Mouse (Mus musculus) heart, adult 18-20 months (tissue): ENCODE data around the gene Morc1. TPM values are rescaled to one million over a fixed set of nuclear protein-coding genes. Genes with fewer than 3 reads are reported as not detected.
A peak's percentile ranks its signal among the peaks of the same experiment; 100 is the strongest.

Experiments used
- DNase-seq, 2 experiments: peaks; one replicate each; pipeline ENCODE4 v3.0.0; 2021 to 2022; ENCODE audit warnings: mixed read lengths in 1 of 2
- total RNA-seq, 2 experiments: library from RNA; stranded (reverse); gene quantifications; 2 replicates each; pipeline ENCODE4 v1.2.3; 2021

Morc1 gene
- total RNA-seq, 2 experiments from 2014 or later, result not detected

DNA sequence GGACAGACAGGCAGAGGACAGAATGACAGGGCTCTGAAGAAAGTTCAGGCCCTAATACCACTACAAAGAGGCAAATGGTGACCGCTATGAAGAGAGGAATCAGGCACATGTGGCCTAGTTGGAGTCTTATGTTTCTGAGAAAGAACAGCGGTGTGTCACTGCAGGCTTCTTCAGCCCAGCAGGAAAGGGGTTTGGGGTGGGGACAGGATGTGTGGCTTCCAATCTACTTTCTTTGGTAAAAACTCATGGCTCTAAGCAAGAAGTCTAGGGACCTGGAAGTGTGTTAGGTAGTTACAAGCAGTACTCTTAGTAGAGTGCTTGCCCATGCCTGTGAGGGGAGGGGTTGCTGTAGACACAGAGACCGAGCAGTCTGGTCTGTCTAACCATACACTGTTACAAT is 196.3 kb downstream of the Morc1 start:
- no peak for DNase-seq

DNA sequence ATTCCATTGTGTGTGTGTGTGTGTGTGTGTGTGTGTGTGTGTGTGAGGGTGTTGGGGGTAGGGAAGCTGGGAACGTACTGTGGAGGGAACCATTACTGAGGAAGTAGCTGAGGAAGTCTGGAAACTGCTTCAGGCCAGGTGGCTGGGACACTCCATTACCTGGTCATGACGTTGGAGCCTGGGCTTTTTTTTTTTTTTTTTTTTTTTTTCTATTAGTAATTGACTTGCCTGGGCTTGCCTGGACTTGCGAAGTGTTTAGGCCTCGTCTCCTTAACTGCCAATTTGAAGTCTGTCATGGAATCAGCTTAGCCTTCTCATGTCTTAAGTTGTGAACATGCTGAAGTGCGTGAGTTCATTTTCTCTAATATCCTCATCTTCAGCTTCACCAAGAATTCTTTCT is 198.7 kb downstream of the Morc1 start:
- no peak for DNase-seq

DNA sequence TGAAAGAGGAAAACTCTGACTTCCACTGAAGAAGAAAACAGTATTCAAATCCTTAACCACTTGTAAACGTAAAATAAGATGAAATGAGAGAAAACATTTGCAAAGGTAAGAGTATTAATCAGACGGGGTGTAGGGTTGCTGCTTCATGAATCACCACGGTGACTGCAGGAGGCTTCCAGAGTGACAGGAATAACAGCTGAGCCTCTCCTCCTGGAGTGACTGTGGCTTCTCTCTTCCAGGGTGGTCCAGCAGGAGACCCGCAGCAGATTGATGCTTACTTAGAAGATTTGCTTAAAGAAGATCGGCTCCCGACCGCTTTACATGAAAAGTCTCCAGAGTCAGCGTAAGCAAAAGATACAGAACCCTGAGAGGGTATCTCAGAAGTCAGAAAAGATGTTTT is 199.4 kb downstream of the Morc1 start:
- no peak for DNase-seq

DNA sequence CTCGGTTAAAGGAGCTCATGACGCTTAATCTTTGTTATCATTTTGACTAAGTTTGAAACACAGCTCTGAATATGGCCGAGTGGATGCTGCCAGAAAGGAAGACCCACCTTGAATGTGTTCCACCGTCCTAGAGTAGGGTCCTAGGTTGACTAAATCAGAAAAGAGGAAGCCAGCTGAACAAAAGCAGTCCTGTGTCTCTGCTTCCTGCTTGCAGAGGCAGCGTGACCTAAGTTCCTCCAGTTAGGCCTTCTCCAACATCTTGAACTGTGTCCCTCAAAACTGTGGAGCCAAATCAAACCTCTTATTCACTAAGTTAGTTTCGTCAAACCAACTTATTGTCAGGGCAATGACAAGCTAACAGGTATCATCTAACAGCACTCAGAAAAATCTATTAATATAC is 201.3 kb downstream of the Morc1 start:
- DNase-seq, result no peak

DNA sequence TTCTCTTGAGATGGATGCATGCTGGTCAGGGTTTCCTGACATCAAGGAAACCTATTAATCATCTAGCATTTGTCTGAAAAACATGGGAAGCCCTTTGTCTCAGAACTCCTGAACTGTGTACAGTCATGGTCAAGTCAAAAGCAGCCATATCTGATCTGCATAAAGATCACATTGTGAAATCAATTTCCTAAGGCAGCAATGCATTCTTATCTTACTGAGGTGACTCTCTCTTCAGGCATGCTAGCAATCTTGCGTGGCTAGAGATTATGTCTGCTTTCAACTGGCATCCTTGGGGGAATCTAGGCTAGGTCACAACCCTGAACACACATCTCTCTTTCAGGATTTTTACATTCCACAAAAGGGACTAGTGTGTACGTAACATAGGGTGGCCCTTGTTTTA is 215.2 kb downstream of the Morc1 start:
- no peak for DNase-seq

DNA sequence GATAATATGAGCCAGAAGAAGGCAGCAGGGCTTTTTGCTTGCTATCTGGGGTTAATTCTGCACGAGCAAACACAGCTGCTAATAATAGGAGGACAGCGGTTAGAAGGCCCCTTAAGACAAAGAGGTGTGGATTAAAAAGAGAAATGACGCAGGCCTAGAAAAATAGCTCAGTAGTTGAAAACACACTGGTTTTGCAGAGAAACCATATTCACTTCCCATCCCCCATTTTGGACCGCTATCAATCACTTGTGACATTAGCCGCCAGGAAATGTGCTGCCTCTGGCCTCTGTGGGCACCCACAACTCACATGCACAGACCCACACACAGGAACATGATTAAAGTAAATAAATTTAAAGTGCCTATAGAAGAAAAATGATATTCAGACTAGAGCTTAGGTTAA is 240.7 kb downstream of the Morc1 start:
- peak; percentile 10 to 18 for DNase-seq

DNA sequence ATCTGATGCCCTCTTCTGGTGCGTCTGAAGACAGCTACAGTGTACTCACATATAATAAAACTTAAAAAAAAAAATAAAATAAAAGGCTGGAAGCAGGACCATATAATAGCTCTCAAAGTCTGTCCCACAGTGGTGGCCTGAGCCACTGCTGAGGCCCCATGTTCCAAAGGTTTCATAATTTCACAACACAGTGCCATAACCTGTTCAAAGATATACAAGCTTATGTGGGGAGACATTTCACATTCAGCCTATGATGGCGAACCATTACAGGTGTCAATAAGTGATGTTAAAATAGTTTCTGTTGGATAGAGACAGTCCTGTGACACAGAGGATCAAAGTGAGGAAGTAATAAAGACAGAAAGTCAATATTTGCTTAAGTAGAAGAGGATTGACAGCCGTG is 241.6 kb downstream of the Morc1 start:
- no peak for DNase-seq

DNA sequence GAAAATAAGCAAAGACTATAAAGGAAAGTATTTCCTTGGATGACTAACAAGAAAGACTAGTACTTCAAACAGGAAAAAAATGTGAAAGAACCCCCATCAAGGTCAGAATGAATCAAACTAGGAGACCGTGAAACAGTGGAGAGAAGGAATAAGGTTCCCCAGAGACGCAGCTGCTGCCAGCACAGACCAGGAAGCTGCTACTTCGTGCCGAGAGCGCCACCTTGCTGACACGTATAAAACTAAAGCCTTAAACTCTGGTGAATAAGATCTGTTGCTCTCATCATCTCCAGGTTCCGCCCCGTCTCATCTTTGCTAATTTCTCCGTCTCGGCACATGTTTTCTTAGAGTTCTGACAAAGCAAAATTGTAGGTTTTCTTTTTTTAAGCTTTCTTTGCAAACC is 244.6 kb downstream of the Morc1 start:
- DNase-seq, result peak; percentile 42 to 74

DNA sequence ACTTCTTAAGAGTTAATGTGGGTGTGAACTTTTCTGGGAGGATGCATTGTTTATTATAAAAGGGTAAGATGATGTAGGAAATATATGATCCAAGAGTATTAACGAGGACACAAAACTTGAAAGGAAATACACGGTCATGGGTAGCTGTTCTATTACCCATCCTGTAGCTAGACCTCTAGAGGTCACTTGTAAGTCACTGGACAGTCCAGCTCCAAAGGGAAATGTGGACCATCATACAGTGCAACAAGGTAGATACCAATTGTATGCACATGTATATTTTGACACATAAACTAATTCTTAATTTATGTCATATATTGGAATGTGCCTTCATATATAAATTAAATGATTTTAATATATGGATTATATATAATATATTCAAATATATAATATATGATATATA is 245.2 kb downstream of the Morc1 start:
- no peak for DNase-seq

DNA sequence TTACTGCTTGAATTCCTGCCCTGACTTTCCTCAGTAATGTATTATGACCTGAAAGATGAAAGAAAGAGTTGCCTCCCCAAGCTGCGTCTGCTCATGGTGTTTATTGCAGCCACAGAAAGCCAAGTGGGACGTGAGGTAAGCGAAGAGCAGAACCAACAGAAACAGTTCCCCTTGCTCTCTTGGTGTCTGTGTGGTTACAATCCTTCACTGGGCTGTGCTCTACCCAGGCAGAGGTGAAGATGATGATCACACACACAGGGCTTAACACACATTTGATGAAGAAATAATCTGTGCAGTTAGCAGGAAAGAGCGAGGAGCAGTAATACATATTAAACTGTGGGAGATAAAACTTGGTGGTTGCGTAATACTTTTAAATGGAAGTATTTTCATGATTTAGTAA is 246.3 kb downstream of the Morc1 start:
- DNase-seq, result no peak

DNA sequence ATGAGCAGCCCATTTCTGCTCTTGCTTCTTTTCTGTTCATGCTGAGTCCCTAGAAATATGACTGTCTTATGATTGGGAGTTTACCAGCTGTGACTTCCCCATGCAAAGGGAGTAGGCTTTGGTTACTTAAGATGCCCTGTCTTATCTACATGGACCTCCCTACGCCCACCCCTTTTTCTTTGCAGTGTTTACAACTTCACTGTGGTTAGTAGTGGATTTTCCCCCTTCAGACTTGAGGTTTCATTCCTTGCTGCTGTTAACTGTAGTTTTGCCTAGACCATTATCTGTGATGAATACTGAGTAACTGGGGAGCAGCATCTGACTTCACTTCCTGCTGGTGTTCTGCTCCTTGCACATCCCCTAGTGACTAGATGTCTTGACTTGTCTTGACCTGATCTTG is 247.0 kb downstream of the Morc1 start:
- no peak for DNase-seq

Other genes with a start within 250 kb of the Morc1 start
- not detected for gene Dppa4, start 147.5 kb upstream of the Morc1 start, total RNA-seq
- not detected for gene Dppa2, start 127.3 kb upstream of the Morc1 start, total RNA-seq
- not detected for gene Gm5485, start 18.8 kb upstream of the Morc1 start, total RNA-seq